Mouse (Mus musculus): ENCODE data around the gene Fastk.
A peak's percentile ranks its signal among the peaks of the same experiment; 100 is the strongest.
"Not testable (repeated sequence)": the region's sequence is repeated elsewhere in the genome, so short reads cannot be mapped to it uniquely, and the experiment has no call there.

The Fastk gene

GRCm38 (mm10) chr5:24420381-24420780 lies 24.7 kb downstream of the Fastk start:
- DNase-seq: no peak

- DNase-seq: no peak
Measured at GRCm38 (mm10) chr5:24417587-24417986, 27.5 kb downstream of the Fastk start.

- peak; percentile 65 for DNase-seq
Measured at GRCm38 (mm10) chr5:24416222-24416736, 28.8 kb downstream of the Fastk start.

GRCm38 (mm10) chr5:24413938-24414337 lies 31.1 kb downstream of the Fastk start:
- no peak for DNase-seq

GRCm38 (mm10) chr5:24413042-24413693 lies 31.9 kb downstream of the Fastk start, which contains the start of gene Asic3:
Gene Asic3, plus strand, starts transcription at chr5:24413392.
- DNase-seq: no peak

GRCm38 (mm10) chr5:24412063-24412462 lies 33.0 kb downstream of the Fastk start:
- no peak for DNase-seq

- no peak for DNase-seq
Measured at GRCm38 (mm10) chr5:24409466-24409865, 35.6 kb downstream of the Fastk start.

- DNase-seq: no peak
Measured at GRCm38 (mm10) chr5:24408651-24409050, 36.4 kb downstream of the Fastk start.

GRCm38 (mm10) chr5:24405389-24405876 lies 39.7 kb downstream of the Fastk start:
- DNase-seq: no peak

GRCm38 (mm10) chr5:24404594-24405360 lies 40.3 kb downstream of the Fastk start:
- DNase-seq: no peak

GRCm38 (mm10) chr5:24401969-24402368 lies 43.1 kb downstream of the Fastk start:
- no peak for DNase-seq

- no peak for DNase-seq
Measured at GRCm38 (mm10) chr5:24400911-24401605, 44.0 kb downstream of the Fastk start.

- DNase-seq: no peak
Measured at GRCm38 (mm10) chr5:24400362-24400761, 44.7 kb downstream of the Fastk start.

- no peak for DNase-seq
Measured at GRCm38 (mm10) chr5:24399686-24400085, 45.4 kb downstream of the Fastk start.

- DNase-seq: not testable (repeated sequence)
Measured at GRCm38 (mm10) chr5:24396254-24396653, 48.8 kb downstream of the Fastk start.

GRCm38 (mm10) chr5:24394165-24394894 lies 50.8 kb downstream of the Fastk start:
- DNase-seq: peak; percentile 91

- peak; percentile 84 for DNase-seq
Measured at GRCm38 (mm10) chr5:24393392-24393997, 51.6 kb downstream of the Fastk start, which contains the start of gene Abcb8. Gene Abcb8, plus strand, starts transcription at chr5:24393663.

GRCm38 (mm10) chr5:24392724-24393123 lies 52.4 kb downstream of the Fastk start:
- DNase-seq: no peak

GRCm38 (mm10) chr5:24391864-24392263 lies 53.2 kb downstream of the Fastk start, which contains the start of gene Atg9b:
Gene Atg9b, minus strand, starts transcription at chr5:24392143.
- no peak for DNase-seq

- DNase-seq: no peak
Measured at GRCm38 (mm10) chr5:24389658-24390020, 55.4 kb downstream of the Fastk start.

GRCm38 (mm10) chr5:24389011-24389657 lies 56.0 kb downstream of the Fastk start:
- peak; percentile 50 for DNase-seq

Measured in liver (tissue).